Mouse (Mus musculus): Measurements from ENCODE around the gene Znhit6.

- TF ChIP-seq CTCF (IDR thresholded peaks at IDR 0.05; ENCODE audit: low read depth, low read length) (no peak), EP300 (IDR thresholded peaks at IDR 0.05; ENCODE audit: insufficient read depth, low read depth, low read length) (no peak)
Measured at GRCm38 (mm10) chr3:145583522-145584200, 7.7 kb downstream of the Znhit6 start.
